8 mouse cellular contexts compared by ENCODE assay signal in genomic region chr16:78265151-78265590, GRCm38 (mm10). TPM values are rescaled to one million over a fixed set of nuclear protein-coding genes. Genes with fewer than 3 reads are reported as not detected.
DNase-seq lines count a peak whose midpoint lies in the region; ATAC-seq and TF ChIP-seq lines count a peak whose summit lies in the region.

No protein-coding gene starts in this region.

- 0% methylated on average over 7 of the region's 7 CpGs for WGBS in forebrain, embryonic 10.5 days
- 0% methylated on average over 7 of the region's 7 CpGs for WGBS in liver, postnatal 0 days (ENCODE audit: insufficient replicate concordance)
- WGBS in neural tube, embryonic 11.5 days: 0% methylated on average over 7 of the region's 7 CpGs

- H3K4me2 ChIP-seq in liver, postnatal 0 days (ENCODE audit: low read depth, low read length): peak overlapping the region; percentile 70
- peak overlapping the region; percentile 53 for H3K4me2 ChIP-seq in neural tube, embryonic 11.5 days (ENCODE audit: low read depth)

- no peak overlapping the region for H3K9ac ChIP-seq in ES-Bruce4 (ENCODE audit: low read depth, poor library complexity, severe bottlenecking)
- peak overlapping the region; percentile 53 for H3K9ac ChIP-seq in liver, postnatal 0 days (replicated peaks)
- H3K9ac ChIP-seq in neural tube, embryonic 11.5 days (ENCODE audit: low read length): peak overlapping the region; percentile 51; the same call in 1 of the 2 replicates

- H3K9me3 ChIP-seq in ES-Bruce4 (replicated peaks; ENCODE audit: control insufficient read depth, insufficient read depth, low read length, poor library complexity, severe bottlenecking): no peaks in the 10 kb centered on the region
- no peaks in the 10 kb centered on the region for H3K9me3 ChIP-seq in forebrain, embryonic 10.5 days
- H3K9me3 ChIP-seq in liver, postnatal 0 days (ENCODE audit: low read length): no peaks in the 10 kb centered on the region
- H3K9me3 ChIP-seq in neural tube, embryonic 11.5 days (ENCODE audit: control insufficient read depth, low read length): no peaks in the 10 kb centered on the region

- H3K4me3 ChIP-seq in ES-Bruce4 (ENCODE audit: low read depth, low read length): no peak overlapping the region
- H3K4me3 ChIP-seq in forebrain, embryonic 10.5 days: peak overlapping the region; percentile 54
- H3K4me3 ChIP-seq in liver, postnatal 0 days (ENCODE audit: low read depth, low read length): peak overlapping the region; percentile 47
- peak overlapping the region; percentile 35 for H3K4me3 ChIP-seq in neural tube, embryonic 11.5 days (ENCODE audit: low read depth, low read length)

- no peak overlapping the region for H3K27ac ChIP-seq in ES-Bruce4 (ENCODE audit: insufficient read depth, low read length)
- peak overlapping the region; percentile 86 for H3K27ac ChIP-seq in forebrain, embryonic 10.5 days
- peak overlapping the region; percentile 90 for H3K27ac ChIP-seq in liver, postnatal 0 days (ENCODE audit: low read depth)
- no peak overlapping the region for H3K27ac ChIP-seq in neural tube, embryonic 11.5 days (ENCODE audit: low read depth, low read length)

- no peaks in the 10 kb centered on the region for H3K36me3 ChIP-seq in ES-Bruce4 (ENCODE audit: control insufficient read depth, insufficient read depth, low read length, poor library complexity, severe bottlenecking)
- no peaks in the 10 kb centered on the region for H3K36me3 ChIP-seq in forebrain, embryonic 10.5 days (replicated peaks)
- no peaks in the 10 kb centered on the region for H3K36me3 ChIP-seq in liver, postnatal 0 days (replicated peaks; ENCODE audit: insufficient read depth, low read length)
- H3K36me3 ChIP-seq in neural tube, embryonic 11.5 days (ENCODE audit: control insufficient read depth, insufficient read depth, low read length): no peaks in the 10 kb centered on the region

- no peak for TF ChIP-seq CTCF in ES-Bruce4 (IDR thresholded peaks at IDR 0.05; ENCODE audit: low read depth, low read length)
- no peak for TF ChIP-seq CTCF in liver, postnatal 0 days (IDR thresholded peaks at IDR 0.05; ENCODE audit: low read depth)

- intact Hi-C loops in heart, postnatal 14 days (cut with DNase I): loop anchor here (5.0 kb wide), 1 partner anchor 37 kb away; the partner anchor contains the start of gene Cxadr

- ATAC-seq in liver, postnatal 0 days: peak; percentile 50
- peak; percentile 86 for ATAC-seq in neural tube, embryonic 11.5 days (ENCODE audit: insufficient read depth, low FRiP score, low TSS enrichment)

- peaks cover 3% of the 10 kb centered on the region for H3K4me1 ChIP-seq in ES-Bruce4 (ENCODE audit: control insufficient read depth, insufficient read depth, low read length)
- H3K4me1 ChIP-seq in forebrain, embryonic 10.5 days: peaks cover 22% of the 10 kb centered on the region
- peaks cover 24% of the 10 kb centered on the region for H3K4me1 ChIP-seq in liver, postnatal 0 days (ENCODE audit: insufficient read depth)
- H3K4me1 ChIP-seq in neural tube, embryonic 11.5 days (ENCODE audit: control insufficient read depth, insufficient read depth, low read length): 0 out of 2 replicates have a peak, but pooled peaks cover 2% of the 10 kb centered on the region

- H3K27me3 ChIP-seq in ES-Bruce4 (ENCODE audit: control insufficient read depth, insufficient read depth, low read length, poor library complexity, severe bottlenecking): peaks cover 14% of the 10 kb centered on the region
- peaks cover 66% of the 10 kb centered on the region for H3K27me3 ChIP-seq in forebrain, embryonic 10.5 days (ENCODE audit: poor library complexity, severe bottlenecking)
- H3K27me3 ChIP-seq in liver, postnatal 0 days (ENCODE audit: insufficient read depth, low read length): no peaks in the 10 kb centered on the region
- no peaks in the 10 kb centered on the region for H3K27me3 ChIP-seq in neural tube, embryonic 11.5 days (ENCODE audit: control insufficient read depth, insufficient read depth, low read length)

- DNase-seq in adrenal gland, postnatal 25 days: peak; percentile 60
- DNase-seq in forebrain, embryonic 10.5 days (ENCODE audit: extremely low spot score, low spot score): peak; percentile 66
- peak; percentile 43 to 56 for DNase-seq in heart, postnatal 14 days
- peak; percentile 83 to 88 for DNase-seq in kidney, postnatal 36 days
- peak; percentile 59 for DNase-seq in liver, postnatal 0 days
- DNase-seq in neural tube, embryonic 11.5 days (ENCODE audit: low spot score): peak; percentile 52
- peak; percentile 23 to 65 for DNase-seq in urinary bladder, postnatal 36 days (ENCODE audit: low spot score in 2 of 2)

- no peak for TF ChIP-seq POLR2A in ES-Bruce4 (IDR thresholded peaks at IDR 0.05; ENCODE audit: insufficient read depth, low read length)

- peak; percentile 71; the same call in 1 of the 2 replicates for TF ChIP-seq EP300 in ES-Bruce4 (IDR thresholded peaks at IDR 0.05; ENCODE audit: insufficient read depth, low read depth, low read length)
- TF ChIP-seq EP300 in liver, postnatal 0 days (IDR thresholded peaks at IDR 0.05; ENCODE audit: low read depth): no peak

RNA-seq across cellular contexts. Expression of gene Cxadr, which starts 36.1 kb away (rescaled TPM):
- 24.4 and 26.1 TPM in 2 replicates for polyA plus RNA-seq in ES-Bruce4 (2011; ENCODE audit: insufficient read depth, insufficient read length, low read depth, missing spikeins)
- total RNA-seq in adrenal gland, postnatal 25 days (2021): 20.7 and 38.6 TPM in 2 replicates
- 60.7 and 67.8 TPM in 2 replicates for polyA plus RNA-seq in forebrain, embryonic 10.5 days (2016; fragmentation: Nextera tagmentation; extraction: Ambion mirVana)
- total RNA-seq in heart, postnatal 14 days (2021): 10 to 100 TPM; 47.7 to 50.7 TPM
- polyA plus RNA-seq in liver, postnatal 0 days (2015; fragmentation: Nextera tagmentation; extraction: Ambion mirVana): 24.7 and 27.1 TPM in 2 replicates
- polyA plus RNA-seq in neural tube, embryonic 11.5 days (2014; fragmentation: Nextera tagmentation; extraction: Ambion mirVana): 46.4 and 46.6 TPM in 2 replicates

Comparison
In these comparisons a context has a peak if more than half of its experiments do, and no peak if none do; other contexts are left out.
1. H3K27ac ChIP-seq: peak in forebrain, embryonic 10.5 days (single experiment) and liver, postnatal 0 days (single experiment); none in ES-Bruce4 (single experiment) and neural tube, embryonic 11.5 days (single experiment).
2. Peak in every context shown above with its lines, with median percentiles within 50 percentile points of each other: DNase-seq.